Mouse (Mus musculus): ENCODE results near the gene Mettl22.

GRCm38 (mm10) chr16:8496967-8497366 is 26.4 kb downstream of the Mettl22 start:
- TF ChIP-seq CTCF (IDR thresholded peaks at IDR 0.05; ENCODE audit: low read depth) (no peak), EP300 (IDR thresholded peaks at IDR 0.05; ENCODE audit: low read depth) (no peak)

Measured in liver, embryonic 14.5 days (tissue).